Mouse (Mus musculus): ENCODE measurements around the gene Zfp148. TPM values are rescaled to one million over a fixed set of nuclear protein-coding genes. Genes with fewer than 3 reads are reported as not detected.

Gene Zfp148
- total and polyA plus RNA-seq, 3 experiments, result 15.6 to 22.2 (median 19.2) TPM

DNA sequence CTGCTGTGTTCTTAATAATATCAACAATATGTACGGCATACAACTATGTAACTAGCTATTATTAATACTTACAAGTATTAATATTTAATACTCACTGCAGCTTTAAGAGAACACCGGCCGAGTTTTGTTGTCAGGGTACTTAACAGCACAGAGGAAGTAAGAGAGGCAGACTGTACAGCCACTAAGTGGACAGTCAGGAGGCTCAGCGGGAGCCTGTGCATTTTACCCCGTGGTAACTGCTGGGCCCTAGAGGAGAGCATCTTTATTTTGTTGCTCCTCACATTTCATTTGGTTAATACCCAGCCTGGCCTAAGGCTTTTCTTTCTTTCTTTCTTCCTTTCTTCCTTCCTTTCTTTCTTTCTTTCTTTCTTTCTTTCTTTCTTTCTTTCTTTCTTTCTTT, 8.0 kb upstream of the Zfp148 start:
- Histone ChIP-seq H3K9me3 (replicated peaks; ENCODE audit: insufficient read depth, low read length) (no peaks in the 10 kb centered on the region), H3K27me3 (ENCODE audit: control insufficient read depth in 1 of 2, insufficient read depth in 2 of 2, low read length in 2 of 2) (no peaks in the 10 kb centered on the region), H3K4me1 (ENCODE audit: control insufficient read depth in 1 of 2, insufficient read depth in 2 of 2, low read length in 2 of 2) (no peaks in the 10 kb centered on the region), H3K27ac (ENCODE audit: control insufficient read depth, low read depth, low read length) (no peak overlapping the region), H3K79me2 (ENCODE audit: control insufficient read depth, insufficient read depth, low read length, poor library complexity) (no peaks in the 10 kb centered on the region), H3K9ac (ENCODE audit: control insufficient read depth, low read depth, low read length, poor library complexity, severe bottlenecking) (no peak overlapping the region), H3K4me3 (ENCODE audit: control insufficient read depth in 1 of 2, insufficient read depth in 1 of 2, low read depth in 2 of 2, low read length in 2 of 2) (no peak overlapping the region), H3K36me3 (ENCODE audit: control insufficient read depth in 1 of 2, insufficient read depth in 2 of 2, low read length in 2 of 2) (no peaks in the 10 kb centered on the region)
- no peak for DNase-seq (ENCODE audit: low read depth, low spot score)
- TF ChIP-seq SMC3 (IDR thresholded peaks at IDR 0.05; ENCODE audit: low read depth, low read length) (no peak), UBTF (IDR thresholded peaks at IDR 0.05; ENCODE audit: borderline replicate concordance, insufficient read depth, low read depth, low read length) (no peak), MYC (IDR thresholded peaks at IDR 0.05; ENCODE audit: low read depth, low read length) (no peak), GABPA (IDR thresholded peaks at IDR 0.05; ENCODE audit: low read depth, low read length) (no peak), GATA1 (IDR thresholded peaks at IDR 0.05; ENCODE audit: low read depth, low read length) (no peak), CTCF (IDR thresholded peaks at IDR 0.05 in 2 of 3, conservative IDR thresholded peaks at IDR 0.05 in 1 of 3; ENCODE audit: control insufficient read depth in 1 of 3, insufficient read depth in 1 of 3, low read depth in 2 of 3, low read length in 3 of 3, poor library complexity in 1 of 3, severe bottlenecking in 1 of 3) (no peak), USF1 (IDR thresholded peaks at IDR 0.05; ENCODE audit: low read depth, low read length) (no peak), CHD1 (IDR thresholded peaks at IDR 0.05; ENCODE audit: low read depth, low read length) (no peak), MAX (IDR thresholded peaks at IDR 0.05; ENCODE audit: low read length) (no peak), KAT2A (conservative IDR thresholded peaks at IDR 0.05; ENCODE audit: low read depth, low read length) (no peak), TCF12 (IDR thresholded peaks at IDR 0.05; ENCODE audit: low read depth, low read length) (no peak), ZC3H11A (IDR thresholded peaks at IDR 0.05; ENCODE audit: low read depth, low read length) (no peak), SIN3A (IDR thresholded peaks at IDR 0.05; ENCODE audit: low read length) (no peak), MAZ (IDR thresholded peaks at IDR 0.05; ENCODE audit: low read depth, low read length) (no peak), POLR2AphosphoS5 (IDR thresholded peaks at IDR 0.05; ENCODE audit: borderline replicate concordance, low read depth, low read length) (no peak), NRF1 (IDR thresholded peaks at IDR 0.05; ENCODE audit: insufficient read depth, low read depth, low read length, poor library complexity, severe bottlenecking) (no peak), RAD21 (IDR thresholded peaks at IDR 0.05; ENCODE audit: low read depth, low read length) (no peak), ZKSCAN1 (IDR thresholded peaks at IDR 0.05; ENCODE audit: low read depth, low read length) (no peak), MXI1 (IDR thresholded peaks at IDR 0.05; ENCODE audit: low read depth, low read length) (no peak)

- no peak for DNase-seq (ENCODE audit: low read depth, low spot score)
- Histone ChIP-seq H3K9ac (ENCODE audit: control insufficient read depth, low read depth, low read length, poor library complexity, severe bottlenecking) (no peak overlapping the region), H3K4me3 (ENCODE audit: control insufficient read depth in 1 of 2, insufficient read depth in 1 of 2, low read depth in 2 of 2, low read length in 2 of 2) (no peak overlapping the region), H3K79me2 (ENCODE audit: control insufficient read depth, insufficient read depth, low read length, poor library complexity) (no peaks in the 10 kb centered on the region), H3K36me3 (ENCODE audit: control insufficient read depth in 1 of 2, insufficient read depth in 2 of 2, low read length in 2 of 2) (no peaks in the 10 kb centered on the region), H3K27ac (ENCODE audit: control insufficient read depth, low read depth, low read length) (no peak overlapping the region), H3K27me3 (ENCODE audit: control insufficient read depth in 1 of 2, insufficient read depth in 2 of 2, low read length in 2 of 2) (no peaks in the 10 kb centered on the region), H3K4me1 (ENCODE audit: control insufficient read depth in 1 of 2, insufficient read depth in 2 of 2, low read length in 2 of 2) (no peaks in the 10 kb centered on the region), H3K9me3 (replicated peaks; ENCODE audit: insufficient read depth, low read length) (no peaks in the 10 kb centered on the region)
- no peak for TF ChIP-seq HCFC1 (IDR thresholded peaks at IDR 0.05; ENCODE audit: low read depth, low read length)
- TF ChIP-seq E2F4 (IDR thresholded peaks at IDR 0.05; ENCODE audit: borderline replicate concordance, low read depth, low read length), result no peak
- TF ChIP-seq JUND (IDR thresholded peaks at IDR 0.05; ENCODE audit: low read depth, low read length), result no peak
Observed at GRCm38 (mm10) chr16:33373326-33373725, 7.3 kb upstream of the Zfp148 start.

Data from MEL (cell line).